Mouse (Mus musculus) liver, embryonic 14.5 days (tissue): ENCODE results near the gene Tnnt3.
A peak's percentile ranks its signal among the peaks of the same experiment; 100 is the strongest.

Experiments used
- CTCF ChIP-seq: IDR thresholded peaks from 2 replicates; pipeline ENCODE4 v1.5.1; 2016; ENCODE audit warnings: antibody characterized with exemption, low read depth, control low read depth
- EP300 ChIP-seq: IDR thresholded peaks from 2 replicates; pipeline ENCODE4 v1.6.1; 2016; ENCODE audit warnings: antibody characterized with exemption, low read depth

DNA sequence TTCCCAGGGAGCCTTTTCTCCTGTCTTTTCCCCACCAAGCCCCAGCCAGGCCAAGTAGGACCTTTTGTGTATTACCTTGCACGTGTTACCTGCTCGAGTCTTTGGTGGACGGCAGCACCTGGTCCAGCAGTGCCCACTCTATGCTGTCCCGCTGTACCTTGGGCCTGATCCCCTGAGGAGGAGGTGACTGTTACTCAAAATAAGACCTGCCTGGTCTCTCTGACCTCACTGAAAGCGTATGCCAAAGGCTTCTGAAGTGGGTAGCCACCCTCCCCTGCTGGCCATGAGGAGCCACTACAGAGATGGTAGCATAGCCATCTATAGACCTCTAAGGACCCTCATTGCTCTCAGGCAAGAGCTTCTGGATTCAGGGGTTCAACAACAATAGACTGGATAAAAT lies 1.8 kb upstream of the Tnnt3 start:
- TF ChIP-seq EP300 = no peak
- peak; percentile 46 for TF ChIP-seq CTCF
